In the genomic region with DNA sequence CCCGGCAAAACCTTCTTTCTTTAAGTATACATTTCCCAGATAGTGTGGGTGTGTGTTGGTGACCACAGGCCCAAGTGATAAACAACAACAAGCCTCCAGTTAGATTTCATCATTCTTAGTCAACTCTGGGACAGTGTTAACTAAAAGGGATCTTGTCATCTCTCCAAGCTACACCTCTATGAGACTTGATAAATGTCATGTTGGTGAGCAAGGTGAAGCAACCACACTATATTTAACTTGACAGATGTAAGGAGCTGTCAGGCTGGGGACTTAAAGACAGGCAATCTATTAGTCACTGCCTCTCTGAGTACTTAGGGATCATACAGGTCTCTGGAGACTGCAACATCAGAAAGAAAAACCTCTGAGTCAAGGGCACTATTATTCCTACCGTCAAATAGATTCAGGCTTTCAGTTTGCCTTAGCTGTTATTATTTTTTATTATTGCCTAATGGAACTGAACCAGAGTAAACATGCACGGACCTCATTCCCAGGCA, we compare ENCODE assay signal across 11 mouse cellular contexts.
"Had no signal": no experiment of that assay in that cellular context is flagged by ENCODE, and none has a peak within 500 bp of the region (broad histone marks: within the 10 kb centered on the region; RNA-seq: fewer than 3 reads in every experiment).

No protein-coding gene starts in this region.

- H3K9me3 ChIP-seq: kidney, embryonic 15.5 days; limb, embryonic 12.5 days; midbrain, embryonic 12.5 days; neural tube, embryonic 15.5 days had no signal

- ATAC-seq: midbrain, embryonic 16.5 days had no signal

- H3K4me2 ChIP-seq: kidney, embryonic 15.5 days; limb, embryonic 12.5 days; midbrain, embryonic 12.5 days; neural tube, embryonic 15.5 days had no signal

- H3K36me3 ChIP-seq: kidney, embryonic 15.5 days; limb, embryonic 12.5 days; midbrain, embryonic 12.5 days; neural tube, embryonic 15.5 days had no signal

- H3K4me1 ChIP-seq: limb, embryonic 12.5 days; midbrain, embryonic 12.5 days; neural tube, embryonic 15.5 days had no signal

- H3K4me3 ChIP-seq: kidney, embryonic 15.5 days; limb, embryonic 12.5 days; midbrain, embryonic 12.5 days; neural tube, embryonic 15.5 days had no signal

- H3K9ac ChIP-seq: kidney, embryonic 15.5 days; limb, embryonic 12.5 days; liver, embryonic 14.5 days; midbrain, embryonic 12.5 days; neural tube, embryonic 15.5 days had no signal

- H3K27me3 ChIP-seq: kidney, embryonic 15.5 days; limb, embryonic 12.5 days; midbrain, embryonic 12.5 days; neural tube, embryonic 15.5 days had no signal

- H3K27ac ChIP-seq: kidney, embryonic 15.5 days; limb, embryonic 12.5 days; liver, embryonic 14.5 days; midbrain, embryonic 12.5 days; neural tube, embryonic 15.5 days had no signal

- DNase-seq: kidney, postnatal 14 days; lung, adult 18-20 months; right cerebral cortex, adult 18-20 months; right cerebral cortex, postnatal 25 days; thymus, postnatal 36 days had no signal
